Mouse (Mus musculus): ENCODE measurements around the gene Garnl3. TPM values are rescaled to one million over a fixed set of nuclear protein-coding genes. Genes with fewer than 3 reads are reported as not detected.
"Not testable (repeated sequence)": the region's sequence is repeated elsewhere in the genome, so short reads cannot be mapped to it uniquely, and the experiment has no call there.

Garnl3 gene
- polyA plus RNA-seq, 1 experiment from 2014 or later = 1.1 TPM

- no peaks in the 10 kb centered on the region for H3K9me3 ChIP-seq (replicated peaks; ENCODE audit: control insufficient read depth, low read length)
- no peak overlapping the region for H3K4me3 ChIP-seq (ENCODE audit: low read depth, low read length)
- no peaks in the 10 kb centered on the region for H3K36me3 ChIP-seq (ENCODE audit: control insufficient read depth, insufficient read depth)
- H3K4me1 ChIP-seq (ENCODE audit: control insufficient read depth, low read depth, low read length) = no peaks in the 10 kb centered on the region
- no peak overlapping the region for H3K4me2 ChIP-seq (ENCODE audit: low read depth, low read length)
- WGBS (ENCODE audit: insufficient replicate concordance) = 62% methylated on average over 5 of the region's 5 CpGs
- no peak for ATAC-seq (ENCODE audit: low read depth)
- H3K27ac ChIP-seq (ENCODE audit: low read length) = no peak overlapping the region
- no peaks in the 10 kb centered on the region for H3K27me3 ChIP-seq (ENCODE audit: control insufficient read depth, insufficient read depth, low read depth, low read length)
- no peak overlapping the region for H3K9ac ChIP-seq (ENCODE audit: low read depth, low read length)
Observed at GRCm38 (mm10) chr2:33032391-33033062, 98.9 kb downstream of the Garnl3 start.

- no peaks in the 10 kb centered on the region for H3K4me1 ChIP-seq (ENCODE audit: control insufficient read depth, low read depth, low read length)
- no peak overlapping the region for H3K9ac ChIP-seq (ENCODE audit: low read depth, low read length)
- no peak overlapping the region for H3K4me3 ChIP-seq (ENCODE audit: low read depth, low read length)
- no peaks in the 10 kb centered on the region for H3K27me3 ChIP-seq (ENCODE audit: control insufficient read depth, insufficient read depth, low read depth, low read length)
- H3K27ac ChIP-seq (ENCODE audit: low read length) = no peak overlapping the region
- no peak for ATAC-seq (ENCODE audit: low read depth)
- H3K9me3 ChIP-seq (replicated peaks; ENCODE audit: control insufficient read depth, low read length) = no peaks in the 10 kb centered on the region
- no peak overlapping the region for H3K4me2 ChIP-seq (ENCODE audit: low read depth, low read length)
- WGBS (ENCODE audit: insufficient replicate concordance) = 46% methylated on average over 4 of the region's 4 CpGs
- no peaks in the 10 kb centered on the region for H3K36me3 ChIP-seq (ENCODE audit: control insufficient read depth, insufficient read depth)
Observed at GRCm38 (mm10) chr2:33025040-33025439, 106.4 kb downstream of the Garnl3 start.

- no peak overlapping the region for H3K27ac ChIP-seq (ENCODE audit: low read length)
- no peaks in the 10 kb centered on the region for H3K9me3 ChIP-seq (replicated peaks; ENCODE audit: control insufficient read depth, low read length)
- no peak overlapping the region for H3K4me2 ChIP-seq (ENCODE audit: low read depth, low read length)
- no peak for ATAC-seq (ENCODE audit: low read depth)
- H3K4me3 ChIP-seq (ENCODE audit: low read depth, low read length) = no peak overlapping the region
- H3K27me3 ChIP-seq (ENCODE audit: control insufficient read depth, insufficient read depth, low read depth, low read length) = no peaks in the 10 kb centered on the region
- H3K36me3 ChIP-seq (ENCODE audit: control insufficient read depth, insufficient read depth) = no peaks in the 10 kb centered on the region
- 63% methylated on average over 10 of the region's 10 CpGs for WGBS (ENCODE audit: insufficient replicate concordance)
- H3K4me1 ChIP-seq (ENCODE audit: control insufficient read depth, low read depth, low read length) = no peaks in the 10 kb centered on the region
- H3K9ac ChIP-seq (ENCODE audit: low read depth, low read length) = no peak overlapping the region
Observed at GRCm38 (mm10) chr2:33024564-33024963, 106.9 kb downstream of the Garnl3 start.

DNA sequence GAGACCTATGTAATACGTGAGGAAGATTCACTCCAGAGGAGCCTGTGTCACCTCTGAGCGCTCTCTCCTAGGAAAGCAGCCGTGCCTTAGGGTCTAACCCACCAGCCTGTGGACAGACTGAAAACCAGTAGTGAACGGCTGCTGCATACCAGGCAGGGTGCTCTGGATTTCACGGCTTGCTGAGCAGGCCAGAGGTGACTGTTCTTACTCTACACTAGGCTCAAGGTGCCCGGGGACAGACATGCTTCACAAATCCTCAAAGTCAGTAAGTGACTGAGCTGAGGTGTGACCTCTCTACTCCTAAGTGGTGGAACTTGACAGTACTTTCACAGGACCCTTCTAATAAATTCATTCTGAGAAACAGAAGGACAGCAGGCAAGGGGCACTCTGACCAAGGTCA is 108.6 kb downstream of the Garnl3 start:
- no peak for ATAC-seq (ENCODE audit: low read depth)
- 61% methylated on average over 6 of the region's 6 CpGs for WGBS (ENCODE audit: insufficient replicate concordance)

GRCm38 (mm10) chr2:33018026-33018425 is 113.4 kb downstream of the Garnl3 start:
- no peaks in the 10 kb centered on the region for H3K36me3 ChIP-seq (ENCODE audit: control insufficient read depth, insufficient read depth)
- no peak for ATAC-seq (ENCODE audit: low read depth)
- 5% methylated on average over 6 of the region's 6 CpGs for WGBS (ENCODE audit: insufficient replicate concordance)
- no peaks in the 10 kb centered on the region for H3K9me3 ChIP-seq (replicated peaks; ENCODE audit: control insufficient read depth, low read length)
- no peak overlapping the region for H3K4me3 ChIP-seq (ENCODE audit: low read depth, low read length)
- no peak overlapping the region for H3K9ac ChIP-seq (ENCODE audit: low read depth, low read length)
- H3K4me1 ChIP-seq (ENCODE audit: control insufficient read depth, low read depth, low read length) = no peaks in the 10 kb centered on the region
- no peak overlapping the region for H3K27ac ChIP-seq (ENCODE audit: low read length)
- H3K4me2 ChIP-seq (ENCODE audit: low read depth, low read length) = no peak overlapping the region
- no peaks in the 10 kb centered on the region for H3K27me3 ChIP-seq (ENCODE audit: control insufficient read depth, insufficient read depth, low read depth, low read length)

More for the DNA sequence above, 108.6 kb downstream of the Garnl3 start:
- H3K4me1 ChIP-seq (ENCODE audit: control insufficient read depth, low read depth, low read length) = no peaks in the 10 kb centered on the region
- H3K27ac ChIP-seq (ENCODE audit: low read length) = no peak overlapping the region
- no peak overlapping the region for H3K4me3 ChIP-seq (ENCODE audit: low read depth, low read length)
- H3K4me2 ChIP-seq (ENCODE audit: low read depth, low read length) = no peak overlapping the region
- no peaks in the 10 kb centered on the region for H3K36me3 ChIP-seq (ENCODE audit: control insufficient read depth, insufficient read depth)
- no peak overlapping the region for H3K9ac ChIP-seq (ENCODE audit: low read depth, low read length)
- H3K9me3 ChIP-seq (replicated peaks; ENCODE audit: control insufficient read depth, low read length) = no peaks in the 10 kb centered on the region
- H3K27me3 ChIP-seq (ENCODE audit: control insufficient read depth, insufficient read depth, low read depth, low read length) = no peaks in the 10 kb centered on the region

- 28% methylated on average over 2 of the region's 2 CpGs for WGBS (ENCODE audit: insufficient replicate concordance)
- Histone ChIP-seq H3K9me3 (replicated peaks; ENCODE audit: control insufficient read depth, low read length) (no peaks in the 10 kb centered on the region), H3K9ac (ENCODE audit: low read depth, low read length) (no peak overlapping the region), H3K4me3 (ENCODE audit: low read depth, low read length) (no peak overlapping the region), H3K4me1 (ENCODE audit: control insufficient read depth, low read depth, low read length) (no peaks in the 10 kb centered on the region), H3K4me2 (ENCODE audit: low read depth, low read length) (no peak overlapping the region), H3K36me3 (ENCODE audit: control insufficient read depth, insufficient read depth) (no peaks in the 10 kb centered on the region), H3K27me3 (ENCODE audit: control insufficient read depth, insufficient read depth, low read depth, low read length) (no peaks in the 10 kb centered on the region), H3K27ac (ENCODE audit: low read length) (no peak overlapping the region)
- ATAC-seq (ENCODE audit: low read depth) = no peak
Observed at GRCm38 (mm10) chr2:33017191-33017590, 114.3 kb downstream of the Garnl3 start.

- no peak for ATAC-seq (ENCODE audit: low read depth)
- no peak overlapping the region for H3K9ac ChIP-seq (ENCODE audit: low read depth, low read length)
- H3K27ac ChIP-seq (ENCODE audit: low read length) = no peak overlapping the region
- no peaks in the 10 kb centered on the region for H3K4me1 ChIP-seq (ENCODE audit: control insufficient read depth, low read depth, low read length)
- no peak overlapping the region for H3K4me2 ChIP-seq (ENCODE audit: low read depth, low read length)
- H3K27me3 ChIP-seq (ENCODE audit: control insufficient read depth, insufficient read depth, low read depth, low read length) = no peaks in the 10 kb centered on the region
- 59% methylated on average over 5 of the region's 5 CpGs for WGBS (ENCODE audit: insufficient replicate concordance)
- H3K4me3 ChIP-seq (ENCODE audit: low read depth, low read length) = no peak overlapping the region
- no peaks in the 10 kb centered on the region for H3K36me3 ChIP-seq (ENCODE audit: control insufficient read depth, insufficient read depth)
- no peaks in the 10 kb centered on the region for H3K9me3 ChIP-seq (replicated peaks; ENCODE audit: control insufficient read depth, low read length)
Observed at GRCm38 (mm10) chr2:33014877-33015276, 116.6 kb downstream of the Garnl3 start.

DNA sequence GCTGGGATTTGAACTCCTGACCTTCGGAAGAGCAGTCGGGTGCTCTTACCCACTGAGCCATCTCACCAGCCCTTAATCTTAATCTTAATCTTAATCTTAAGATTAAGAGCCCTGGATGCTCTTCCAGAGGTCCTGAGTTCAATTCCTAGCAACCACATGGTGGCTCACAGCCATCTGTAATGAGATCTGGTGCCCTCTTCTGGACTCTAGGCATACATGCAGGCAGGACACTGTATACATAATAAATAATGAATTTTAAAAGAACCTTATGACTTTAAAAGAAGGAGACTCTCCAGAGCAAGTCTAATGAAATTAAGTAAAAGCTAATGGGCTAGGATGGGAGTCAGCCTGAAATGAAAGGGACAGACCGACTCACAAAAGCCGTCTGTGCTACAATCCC is 122.4 kb downstream of the Garnl3 start:
- not testable (repeated sequence) for H3K27me3 ChIP-seq (ENCODE audit: control insufficient read depth, insufficient read depth, low read depth, low read length); ATAC-seq (ENCODE audit: low read depth); H3K4me2 ChIP-seq (ENCODE audit: low read depth, low read length); H3K4me3 ChIP-seq (ENCODE audit: low read depth, low read length); H3K27ac ChIP-seq (ENCODE audit: low read length); H3K4me1 ChIP-seq (ENCODE audit: control insufficient read depth, low read depth, low read length); H3K9me3 ChIP-seq (replicated peaks; ENCODE audit: control insufficient read depth, low read length); H3K9ac ChIP-seq (ENCODE audit: low read depth, low read length); H3K36me3 ChIP-seq (ENCODE audit: control insufficient read depth, insufficient read depth)
- 81% methylated on average over 4 of the region's 4 CpGs for WGBS (ENCODE audit: insufficient replicate concordance)

- H3K4me3 ChIP-seq (ENCODE audit: low read depth, low read length) = no peak overlapping the region
- no peaks in the 10 kb centered on the region for H3K9me3 ChIP-seq (replicated peaks; ENCODE audit: control insufficient read depth, low read length)
- no peaks in the 10 kb centered on the region for H3K4me1 ChIP-seq (ENCODE audit: control insufficient read depth, low read depth, low read length)
- no peak overlapping the region for H3K9ac ChIP-seq (ENCODE audit: low read depth, low read length)
- no peaks in the 10 kb centered on the region for H3K27me3 ChIP-seq (ENCODE audit: control insufficient read depth, insufficient read depth, low read depth, low read length)
- no peak overlapping the region for H3K27ac ChIP-seq (ENCODE audit: low read length)
- no peak for ATAC-seq (ENCODE audit: low read depth)
- H3K4me2 ChIP-seq (ENCODE audit: low read depth, low read length) = no peak overlapping the region
- H3K36me3 ChIP-seq (ENCODE audit: control insufficient read depth, insufficient read depth) = no peaks in the 10 kb centered on the region
- WGBS (ENCODE audit: insufficient replicate concordance) = 58% methylated on average over 5 of the region's 5 CpGs
Observed at GRCm38 (mm10) chr2:33005041-33005440, 126.4 kb downstream of the Garnl3 start.
